Mouse (Mus musculus) mouse trophoblast stem cell (cell line): ENCODE results near the gene Clic4.
"Not testable (repeated sequence)": the region's sequence is repeated elsewhere in the genome, so short reads cannot be mapped to it uniquely, and the experiment has no call there.

ENCODE experiments used
- in situ Hi-C, 2 experiments: fragments of 300-500 bp; cut with MseI, MboI; formaldehyde crosslinking; loops; 2 replicates in 1 of 2; 3 replicates in 1 of 2; pipeline ENCODE4 v1.15.1; 2025

Clic4 gene

DNA sequence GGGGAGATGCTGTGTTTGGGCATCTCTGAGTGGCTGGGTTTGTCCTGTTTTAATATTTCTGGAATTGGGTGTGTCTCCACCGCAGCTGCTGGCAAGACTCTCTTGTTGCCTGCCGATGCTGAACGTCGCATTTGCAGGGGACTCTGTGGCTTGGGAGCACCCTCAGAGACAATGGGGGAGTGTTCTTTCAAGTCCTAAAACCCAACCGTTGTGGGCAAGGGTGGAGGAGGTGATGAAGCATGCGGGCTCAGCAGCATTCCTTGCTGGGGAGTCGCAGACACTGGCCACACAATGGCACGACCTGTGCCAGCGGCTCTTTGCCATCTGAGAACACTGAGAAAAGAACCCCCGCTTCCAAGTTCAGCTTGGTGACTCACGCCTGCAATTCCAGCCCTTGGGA is 81.0 kb downstream of the Clic4 start:
- in situ Hi-C loops, result no loop called here

DNA sequence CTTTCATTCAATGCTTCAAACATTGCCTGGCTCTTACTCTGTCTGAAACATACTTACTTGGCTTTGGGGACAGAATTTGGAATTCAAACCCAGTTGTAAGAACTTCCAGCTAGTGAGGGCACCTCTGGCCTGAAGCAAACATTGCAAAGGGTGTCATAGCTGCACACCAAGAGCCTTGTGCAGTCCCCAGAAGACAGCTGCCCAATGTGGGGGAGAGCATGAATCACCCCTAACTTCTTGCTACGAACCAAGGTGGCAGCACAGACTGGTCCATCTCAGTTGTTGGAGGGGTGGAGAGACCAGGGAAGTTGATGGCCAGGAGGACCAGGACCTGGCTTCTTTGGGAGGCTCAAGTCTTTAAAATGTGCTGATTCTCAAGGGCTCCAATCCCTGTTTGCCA is 81.4 kb downstream of the Clic4 start:
- in situ Hi-C loops, result no loop called here

DNA sequence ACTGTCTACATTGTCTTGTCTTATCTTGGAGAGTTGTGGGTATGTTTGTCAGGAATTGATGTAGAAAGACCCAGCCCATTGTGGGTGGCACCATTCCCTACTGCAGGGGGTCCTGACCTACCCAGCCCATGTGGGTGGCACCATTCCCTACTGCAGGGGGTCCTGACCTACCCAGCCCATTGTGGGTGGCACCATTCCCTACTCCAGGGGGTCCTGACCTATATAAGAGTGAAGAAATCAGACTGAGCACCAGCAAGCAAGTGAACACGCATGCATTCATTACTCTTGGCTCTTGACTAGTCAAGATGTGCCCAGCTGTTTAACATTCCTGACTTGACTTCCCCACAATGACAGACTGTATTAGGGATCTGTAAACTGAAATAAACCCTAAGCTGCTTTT is 82.2 kb downstream of the Clic4 start:
- in situ Hi-C loops, result no loop called here

DNA sequence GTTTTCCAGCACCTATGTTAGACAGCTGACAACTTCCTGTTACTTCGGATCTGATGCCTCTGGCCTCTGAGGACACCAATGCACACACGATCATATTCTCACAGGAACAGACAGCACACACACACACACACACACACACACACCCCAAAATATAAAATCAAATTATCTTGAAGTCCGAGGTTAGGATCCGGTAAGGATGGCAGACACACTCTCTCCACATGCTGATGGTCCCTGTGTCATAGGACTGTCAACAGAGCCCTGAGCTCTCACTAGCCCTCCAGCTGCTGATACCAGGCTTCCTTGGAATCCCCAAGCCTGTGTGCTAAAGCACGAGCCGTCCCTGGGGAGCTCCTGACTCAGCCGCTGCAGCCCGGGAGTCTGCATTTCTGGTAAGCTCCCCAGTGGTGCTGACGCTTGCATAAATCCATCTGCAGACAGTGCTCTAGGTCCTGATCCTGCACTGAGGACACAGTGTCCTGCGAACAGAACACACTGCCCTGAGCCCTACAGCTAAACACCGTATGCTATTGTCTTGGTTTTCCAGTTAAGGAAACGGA is 83.1 kb downstream of the Clic4 start:
- in situ Hi-C loops, result no loop called here

DNA sequence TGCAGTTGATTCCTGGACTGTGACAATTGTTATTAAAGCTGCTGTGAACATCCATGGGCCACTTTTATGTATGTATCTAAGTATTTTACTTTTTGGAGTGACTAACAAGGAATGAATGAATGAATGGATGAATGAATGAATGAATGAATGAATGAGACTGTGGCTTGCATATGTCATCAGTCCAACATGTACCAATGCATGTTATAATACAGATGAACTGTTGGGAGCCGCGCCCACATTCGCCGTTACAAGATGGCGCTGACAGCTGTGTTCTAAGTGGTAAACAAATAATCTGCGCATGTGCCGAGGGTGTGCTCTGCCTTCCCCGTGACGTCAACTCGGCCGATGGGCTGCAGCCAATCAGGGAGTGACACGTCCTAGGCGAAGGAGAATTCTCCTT is 88.3 kb downstream of the Clic4 start:
- in situ Hi-C loops, result not testable (repeated sequence)

DNA sequence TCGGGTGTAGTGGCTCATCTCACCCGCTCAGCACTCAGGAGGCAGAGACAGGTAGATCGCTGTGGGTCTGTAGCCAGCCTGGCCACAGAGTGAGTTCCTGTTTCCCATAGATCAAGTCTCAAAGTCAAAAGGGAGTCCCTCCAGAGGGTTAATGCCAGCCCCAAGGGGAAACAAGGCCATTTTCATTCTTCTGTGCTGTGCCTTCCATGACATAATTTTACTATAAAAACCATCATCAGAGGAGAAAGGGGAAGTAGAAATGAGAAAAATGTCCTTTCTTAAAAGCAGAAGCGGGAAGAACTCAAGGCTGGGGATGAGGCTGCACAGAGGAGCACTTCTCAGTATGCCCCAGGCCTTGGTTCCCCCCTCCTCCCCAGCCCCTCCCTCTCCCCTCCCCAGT is 90.8 kb downstream of the Clic4 start:
- in situ Hi-C loops, result no loop called here

DNA sequence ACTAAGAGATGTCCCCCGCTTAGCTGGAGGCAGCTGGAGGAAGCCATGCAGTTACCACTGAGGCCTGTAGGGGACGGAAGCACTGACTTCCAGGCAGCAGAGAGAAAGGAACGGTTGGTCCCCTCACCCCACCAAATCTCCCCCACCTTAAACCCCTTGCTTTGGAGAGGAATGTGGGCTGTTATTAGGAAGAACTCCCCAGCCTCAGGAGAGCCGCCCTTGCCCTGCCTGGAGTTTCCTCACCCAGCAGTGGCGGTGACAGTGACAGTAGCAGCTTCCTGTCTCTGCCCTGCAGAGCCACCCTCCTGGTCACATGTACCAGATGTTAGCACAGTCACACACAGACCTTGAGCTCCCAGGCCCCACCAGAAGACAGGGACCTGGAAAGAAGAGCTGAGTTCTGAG is 93.5 kb downstream of the Clic4 start:
- in situ Hi-C loops, result no loop called here

DNA sequence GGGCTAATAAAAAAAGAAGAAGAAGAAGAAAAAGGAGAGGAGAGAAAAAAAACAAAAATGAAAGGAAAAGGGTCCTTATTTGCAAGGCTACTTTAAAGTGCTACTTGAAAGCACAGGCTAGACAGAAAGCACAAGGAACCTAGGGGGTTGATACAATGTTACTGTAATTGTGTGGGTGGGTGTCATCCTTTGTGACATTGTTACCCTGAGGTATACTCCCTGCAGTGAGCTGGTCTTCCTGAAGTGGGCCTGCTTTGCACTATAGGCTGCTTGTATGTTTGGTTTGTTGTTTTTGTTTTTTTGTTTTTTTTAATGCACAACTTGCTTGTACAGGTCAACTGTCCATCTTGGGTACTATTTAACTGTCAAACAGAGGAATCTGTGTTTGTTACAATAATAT is 95.0 kb downstream of the Clic4 start:
- in situ Hi-C loops, result no loop called here

DNA sequence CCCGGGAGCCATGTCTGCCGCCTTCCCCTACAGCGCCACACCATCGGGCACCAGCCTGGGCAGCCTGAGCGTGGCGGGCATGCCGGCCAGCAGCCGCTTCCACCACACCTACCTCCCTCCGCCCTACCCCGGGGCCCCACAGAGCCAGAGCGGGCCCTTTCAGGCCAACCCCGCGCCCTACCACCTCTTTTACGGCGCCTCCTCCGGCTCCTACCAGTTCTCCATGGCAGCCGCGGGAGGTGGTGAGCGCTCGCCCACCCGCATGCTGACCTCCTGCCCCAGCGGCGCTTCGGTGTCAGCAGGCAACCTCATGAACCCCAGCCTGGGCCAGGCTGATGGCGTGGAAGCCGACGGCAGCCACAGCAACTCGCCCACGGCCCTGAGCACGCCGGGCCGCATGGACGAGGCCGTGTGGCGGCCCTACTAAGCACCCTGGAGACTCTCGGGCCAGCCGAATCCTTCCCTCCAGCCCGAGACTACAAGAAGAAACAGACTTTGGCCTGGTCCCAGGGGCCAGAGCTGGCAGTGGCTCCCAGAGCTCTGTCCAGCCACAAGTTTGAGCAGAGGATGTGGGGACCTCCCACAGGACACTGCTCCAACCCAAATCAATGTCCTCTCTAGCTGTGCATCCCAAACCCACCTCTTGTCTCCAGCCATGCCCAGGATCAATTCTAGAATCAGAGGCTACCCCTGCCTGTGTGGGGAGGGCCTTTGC is 97.1 kb downstream of the Clic4 start:
- in situ Hi-C loops, result no loop called here

DNA sequence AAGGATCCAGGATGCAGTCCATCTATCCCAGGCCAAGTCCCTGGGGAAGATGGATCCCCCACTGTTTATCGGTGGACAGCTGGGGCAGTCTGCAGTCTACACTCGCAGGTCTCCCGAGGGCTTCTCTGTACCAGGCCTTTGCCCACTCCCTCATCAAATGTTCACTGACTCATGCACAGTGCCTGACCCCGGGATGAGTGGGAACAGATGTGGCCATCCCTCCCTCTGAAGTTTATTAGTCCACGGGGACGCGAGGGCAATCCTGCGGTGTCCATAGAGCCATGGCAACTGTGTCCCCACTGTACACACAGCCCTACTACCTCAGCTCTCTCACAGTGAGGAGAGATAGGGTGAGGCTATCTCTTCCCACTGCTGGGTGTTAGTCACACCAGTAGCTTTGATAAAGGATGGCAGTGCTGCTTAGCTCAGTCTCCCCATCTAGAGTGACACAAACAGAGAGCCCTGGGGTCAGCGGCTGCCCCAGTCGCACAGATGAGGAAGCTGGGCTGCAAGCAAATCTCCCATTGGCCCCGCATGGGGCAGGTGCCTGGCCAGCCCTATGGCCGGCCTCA is 101.2 kb downstream of the Clic4 start:
- in situ Hi-C loops, result no loop called here

DNA sequence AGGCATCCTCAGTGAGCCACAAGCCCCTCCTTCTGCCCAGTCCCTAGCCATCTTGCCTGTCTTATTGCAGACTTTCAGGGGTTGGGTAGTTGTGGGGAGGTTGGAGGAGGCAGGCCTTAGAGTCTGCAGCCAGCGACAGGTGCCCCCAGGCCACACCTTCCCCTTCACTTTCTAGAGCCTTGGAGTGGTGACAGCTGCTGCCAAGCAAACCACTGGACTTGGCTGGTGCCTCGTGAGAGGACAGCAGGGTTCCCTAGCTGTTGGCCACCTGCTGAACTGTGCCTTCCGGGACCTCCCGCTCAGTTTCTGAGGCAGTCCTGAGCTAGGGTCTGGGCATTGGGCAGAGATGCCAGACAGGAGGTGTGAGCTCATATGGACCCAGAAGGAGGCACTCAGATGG is 103.1 kb downstream of the Clic4 start:
- in situ Hi-C loops, result no loop called here

DNA sequence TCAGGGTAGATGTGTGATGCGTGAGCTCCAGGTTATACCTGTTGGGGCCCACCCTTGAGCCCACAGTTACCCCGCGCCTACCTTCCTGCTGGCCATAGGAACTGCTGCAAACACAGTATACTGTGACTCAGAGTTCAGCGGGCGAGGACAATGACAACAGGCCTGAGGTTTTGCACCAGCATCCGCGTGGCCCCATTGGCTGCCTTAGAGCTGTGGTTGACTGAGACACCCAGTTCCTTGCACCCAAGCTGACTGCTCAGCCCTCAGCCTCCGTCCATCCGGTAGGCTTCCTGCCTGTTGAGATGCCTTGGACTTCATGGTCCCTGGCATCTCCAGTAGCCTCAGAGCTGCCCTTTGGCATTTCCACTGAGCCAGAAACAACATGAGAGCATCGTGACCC is 103.5 kb downstream of the Clic4 start:
- in situ Hi-C loops, result no loop called here

DNA sequence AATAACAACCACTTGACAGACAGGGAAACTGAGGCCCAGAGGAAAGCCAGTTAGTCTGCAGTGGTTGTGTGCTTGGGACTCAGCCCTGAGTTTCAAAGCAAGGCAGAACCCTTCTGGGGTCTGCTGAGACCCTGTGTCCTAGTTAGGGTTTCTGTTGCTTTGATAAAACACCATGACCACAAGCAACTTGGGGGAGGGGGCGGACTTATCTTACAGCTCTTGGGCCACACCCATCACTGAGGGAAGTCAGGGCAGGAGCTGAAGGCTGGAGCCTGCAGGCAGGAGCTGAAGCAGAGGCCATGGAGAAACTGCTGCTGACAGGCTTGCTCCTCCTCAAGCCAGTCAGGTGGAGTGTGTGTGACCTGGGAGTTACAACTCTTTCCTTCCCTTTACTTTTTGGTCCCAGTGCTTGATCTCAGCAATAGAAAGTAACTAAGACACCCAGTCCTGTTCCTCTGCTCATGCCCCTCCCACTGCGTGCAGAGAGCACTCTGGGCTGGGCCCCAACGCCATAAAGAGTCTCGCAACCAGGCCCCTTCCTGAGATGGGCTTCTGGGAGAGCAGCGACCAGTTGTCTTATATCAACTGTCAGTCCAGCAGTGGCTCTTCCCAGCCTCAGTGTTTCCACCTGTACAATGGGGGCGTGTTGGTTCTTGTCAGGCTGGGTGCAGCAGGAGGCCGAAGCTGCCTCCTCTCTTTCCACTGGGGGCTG is 104.6 kb downstream of the Clic4 start:
- in situ Hi-C loops, result no loop called here

DNA sequence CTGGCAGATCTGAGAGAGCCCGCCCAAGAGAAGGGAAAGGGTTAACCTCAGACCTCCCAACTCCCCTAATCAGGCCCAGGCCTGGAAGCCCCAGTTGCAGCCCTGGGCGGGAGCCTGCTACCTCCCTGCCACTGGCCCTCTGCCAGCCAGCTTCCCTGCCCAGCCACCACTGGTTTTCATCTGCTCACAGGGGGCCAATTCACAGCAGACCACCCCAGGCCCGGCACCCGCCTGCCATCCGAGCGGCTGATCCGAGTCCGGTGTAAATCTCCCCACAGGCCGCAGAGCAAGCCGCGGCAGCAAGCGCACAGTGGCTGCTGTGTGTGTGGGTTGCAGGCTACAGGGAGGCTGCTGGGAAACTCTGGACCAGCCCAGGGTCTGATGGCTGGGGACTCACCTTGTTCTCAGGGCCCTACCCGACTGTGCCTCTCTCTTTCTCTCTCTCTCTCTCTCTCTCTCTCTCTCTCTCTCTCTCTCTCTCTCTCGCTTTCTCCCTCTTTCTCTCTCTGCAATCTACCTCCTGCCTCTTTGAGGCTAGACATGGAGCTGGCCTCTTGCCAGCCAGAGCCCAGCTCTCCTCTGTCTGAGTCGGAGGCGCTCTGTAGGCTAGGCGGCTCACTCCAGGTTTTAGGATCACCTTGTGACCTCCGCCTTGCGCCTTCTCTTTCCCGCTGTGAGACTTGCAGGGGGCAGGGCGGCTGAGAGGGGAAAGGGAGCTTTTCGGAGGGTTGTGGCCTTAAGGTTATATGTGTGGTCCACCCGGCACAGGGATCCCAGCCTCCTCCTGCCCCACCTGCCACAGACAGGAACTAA is 106.0 kb downstream of the Clic4 start:
- in situ Hi-C loops, result no loop called here

DNA sequence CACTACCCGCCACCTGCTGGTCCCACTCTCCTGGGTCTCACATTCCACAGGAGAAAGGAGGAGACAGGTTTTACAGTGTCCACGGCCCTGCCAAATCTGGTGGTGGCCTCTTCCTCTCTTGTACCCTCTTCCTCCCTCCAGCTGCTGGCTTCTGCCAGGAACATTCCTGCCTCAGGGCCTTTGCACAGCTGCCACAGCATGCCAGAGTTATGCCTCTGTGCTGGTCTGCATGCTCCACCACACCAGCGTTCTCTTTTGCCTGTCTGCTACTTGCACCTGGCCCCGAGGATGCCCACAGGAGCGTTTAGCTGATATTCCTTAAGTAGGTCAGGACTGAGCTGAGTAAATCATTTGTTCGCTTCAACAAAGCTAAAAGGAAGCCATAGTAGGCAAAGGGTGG is 106.9 kb downstream of the Clic4 start:
- in situ Hi-C loops, result no loop called here
